Mouse (Mus musculus) small intestine, adult 2 months (tissue): ENCODE data around the gene Nr2e1.

Experiments used
- CTCF ChIP-seq: fragments of 200-500 bp; IDR thresholded peaks from 2 replicates; pipeline ENCODE4 v1.5.1; 2012; ENCODE audit warnings: low read depth, mild to moderate bottlenecking, control low read depth, inconsistent platforms, low read length, moderate library complexity, mixed read lengths; ENCODE audit not compliant: insufficient replicate concordance, insufficient read length; ENCODE audit errors: extremely low read depth
- POLR2A ChIP-seq: fragments of 200-500 bp; IDR thresholded peaks from 2 replicates; pipeline ENCODE4 v1.6.1; 2012; ENCODE audit warnings: low read depth, mild to moderate bottlenecking, control low read depth, inconsistent platforms, low read length, moderate library complexity

DNA sequence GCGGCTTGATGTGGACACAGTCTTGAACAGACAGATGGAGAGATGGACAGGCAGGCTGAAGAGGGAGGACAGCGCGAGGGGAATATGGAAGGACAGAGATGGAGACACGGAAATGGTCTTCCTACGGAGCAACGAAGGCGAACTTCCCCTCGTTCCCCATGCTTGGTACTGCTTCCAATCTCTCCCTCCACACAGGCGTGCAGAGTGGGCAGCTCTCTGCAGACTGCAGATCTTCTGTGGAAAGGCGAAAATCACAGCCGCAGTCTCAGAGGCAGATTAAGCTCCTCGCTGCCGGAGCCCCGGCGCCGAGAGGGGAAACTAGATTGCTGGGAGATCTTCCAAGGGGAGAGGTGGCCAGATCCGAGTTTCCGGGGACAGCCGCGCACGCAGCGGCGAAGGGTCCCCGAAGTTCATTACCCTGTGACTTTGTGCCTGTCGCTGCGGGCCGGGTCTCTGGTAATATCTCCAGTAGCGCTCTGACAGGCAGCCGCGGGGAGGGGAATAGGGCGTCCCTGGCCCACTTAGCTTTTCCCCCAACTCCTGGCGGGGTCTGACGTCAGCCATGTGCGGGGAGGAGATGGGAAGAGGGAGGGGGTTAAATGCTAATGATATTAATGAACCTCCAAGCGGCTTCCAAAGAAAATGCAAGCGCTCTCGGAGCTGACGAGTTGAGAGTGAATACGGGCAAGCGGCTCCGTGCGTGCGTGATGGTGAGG, at the start of gene Nr2e1, which contains the start of gene Ostm1:
- TF ChIP-seq CTCF: no peak
- TF ChIP-seq POLR2A: no peak
